Mouse (Mus musculus) midbrain, embryonic 14.5 days (tissue): ENCODE measurements around the gene Klhl5. TPM values are rescaled to one million over a fixed set of nuclear protein-coding genes. Genes with fewer than 3 reads are reported as not detected.

Experiments
- ATAC-seq: fragments of 200-750 bp; cut with Nextera tagmentation; 2 replicates; pipeline ENCODE4 v1.8.0; 2017; ENCODE audit warnings: moderate number of reproducible peaks, moderate library complexity; ENCODE audit not compliant: low FRiP score, low TSS enrichment
- DNase-seq: peaks from one replicate; pipeline ENCODE4 v3.0.0-alpha.2; 2015
- H3K27ac ChIP-seq: fragments of 300-500 bp; sonication (generic); replicated peaks from 2 replicates; pipeline ENCODE4 v1.5.1; 2014; ENCODE audit warnings: mild to moderate bottlenecking, low read depth, low read length, moderate library complexity
- H3K27me3 ChIP-seq: fragments of 300-500 bp; sonication (generic); 2 replicates; pipeline ENCODE4 v1.6.1; 2014; ENCODE audit warnings: low read length, control low read depth, mixed read lengths; ENCODE audit not compliant: control insufficient read depth, insufficient read depth
- H3K36me3 ChIP-seq: fragments of 300-500 bp; sonication (generic); 2 replicates; pipeline ENCODE4 v1.6.1; 2014; ENCODE audit warnings: low read length, control low read depth; ENCODE audit not compliant: control insufficient read depth, insufficient read depth
- H3K4me1 ChIP-seq: fragments of 300-500 bp; sonication (generic); 2 replicates; pipeline ENCODE4 v1.6.1; 2014; ENCODE audit warnings: mild to moderate bottlenecking, antibody characterized with exemption, low read length, control low read depth; ENCODE audit not compliant: control insufficient read depth, insufficient read depth
- H3K4me2 ChIP-seq: fragments of 300-500 bp; sonication (generic); 2 replicates; pipeline ENCODE4 v1.6.1; 2014; ENCODE audit warnings: mild to moderate bottlenecking, low read length, moderate library complexity
- H3K4me3 ChIP-seq: fragments of 300-500 bp; sonication (generic); replicated peaks from 2 replicates; pipeline ENCODE4 v1.5.1; 2014; ENCODE audit warnings: low read depth, low read length
- H3K9ac ChIP-seq: fragments of 300-500 bp; sonication (generic); replicated peaks from 2 replicates; pipeline ENCODE4 v1.6.1; 2014; ENCODE audit warnings: mild to moderate bottlenecking, low read length, moderate library complexity
- H3K9me3 ChIP-seq: fragments of 300-500 bp; sonication (generic); 2 replicates; pipeline ENCODE4 v1.6.1; 2016; ENCODE audit warnings: low read length, control low read depth, mixed read lengths; ENCODE audit not compliant: control insufficient read depth
- WGBS: fragments of 180-500 bp; shearing (Covaris S2); extraction: QIAGEN DNeasy Blood & Tissue Kit; methylation state at CpG from one replicate; pipeline ENCODE4 v1.1.7; 2014; 5-methylcytosine and 5-hydroxymethylcytosine counted together
- polyA plus RNA-seq: library from polyadenylated mRNA; unstranded; fragments of >200 nt; fragmentation: Nextera tagmentation; extraction: Ambion mirVana; gene quantifications from 2 replicates; pipeline ENCODE4 v1.2.1, GENCODE M21; 2014

Klhl5 gene
- polyA plus RNA-seq, 1 experiment from 2014 or later, result 49.2 TPM

GRCm38 (mm10) chr5:65122616-65123015 is 15.3 kb downstream of the Klhl5 start:
- Histone ChIP-seq H3K4me3 (no peak overlapping the region), H3K27ac (no peak overlapping the region), H3K9me3 (no peaks in the 10 kb centered on the region), H3K4me1 (no peaks in the 10 kb centered on the region), H3K4me2 (no peak overlapping the region), H3K9ac (no peak overlapping the region), H3K27me3 (no peaks in the 10 kb centered on the region), H3K36me3 (no peaks in the 10 kb centered on the region)
- no peak for ATAC-seq
- 93% methylated on average over 3 of the region's 3 CpGs for WGBS
- DNase-seq, result no peak

- no peak overlapping the region for H3K4me3 ChIP-seq
- H3K9ac ChIP-seq, result no peak overlapping the region
- no peak for ATAC-seq
- DNase-seq, result no peak
- H3K27ac ChIP-seq, result no peak overlapping the region
- no peaks in the 10 kb centered on the region; the same call in 1 of the 2 replicates for H3K4me1 ChIP-seq
- WGBS, result 86% methylated on average over 1 of the region's 1 CpGs
- no peaks in the 10 kb centered on the region for H3K9me3 ChIP-seq
- no peaks in the 10 kb centered on the region for H3K36me3 ChIP-seq
- no peaks in the 10 kb centered on the region for H3K27me3 ChIP-seq
- no peak overlapping the region for H3K4me2 ChIP-seq
These were observed 18.8 kb downstream of the Klhl5 start for GRCm38 (mm10) chr5:65126137-65126536.

DNA sequence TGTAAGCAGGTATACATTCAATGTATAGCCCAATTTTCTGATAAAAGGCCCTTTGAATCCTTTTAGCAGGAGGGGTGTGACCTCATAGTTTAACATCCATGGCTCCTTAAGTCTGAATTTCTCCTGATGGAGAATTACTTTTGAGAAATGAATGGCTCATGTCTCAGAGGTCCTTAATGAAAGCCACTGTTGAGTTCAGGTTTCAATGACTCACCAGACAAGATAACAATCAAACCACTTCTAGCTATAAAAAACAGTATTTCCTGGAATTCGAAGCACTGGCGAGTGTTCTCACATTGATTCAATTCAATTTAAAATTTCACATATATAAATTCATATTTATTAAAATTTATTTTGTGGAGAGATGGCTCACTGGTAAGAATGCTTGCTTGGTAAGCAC is 21.1 kb downstream of the Klhl5 start:
- no peaks in the 10 kb centered on the region for H3K9me3 ChIP-seq
- H3K4me1 ChIP-seq, result peaks cover 5% of the 10 kb centered on the region; the same call in 1 of the 2 replicates
- 91% methylated on average over 2 of the region's 2 CpGs for WGBS
- no peaks in the 10 kb centered on the region for H3K36me3 ChIP-seq
- no peaks in the 10 kb centered on the region for H3K27me3 ChIP-seq
- no peak for ATAC-seq
- H3K9ac ChIP-seq, result no peak overlapping the region
- no peak for DNase-seq
- no peak overlapping the region for H3K27ac ChIP-seq
- no peak overlapping the region for H3K4me3 ChIP-seq
- H3K4me2 ChIP-seq, result no peak overlapping the region

- peak overlapping the region; percentile 58 for H3K4me2 ChIP-seq
- H3K9ac ChIP-seq, result peak overlapping the region; percentile 65
- H3K27me3 ChIP-seq, result no peaks in the 10 kb centered on the region
- no peaks in the 10 kb centered on the region for H3K36me3 ChIP-seq
- H3K4me3 ChIP-seq, result peak overlapping the region; percentile 51
- peaks cover 5% of the 10 kb centered on the region; the same call in 1 of the 2 replicates for H3K4me1 ChIP-seq
- no peaks in the 10 kb centered on the region for H3K9me3 ChIP-seq
- 1% methylated on average over 12 of the region's 12 CpGs for WGBS
- peak; percentile 83 for DNase-seq
- H3K27ac ChIP-seq, result peak overlapping the region; percentile 83
- peak; percentile 90 for ATAC-seq
These were observed 23.3 kb downstream of the Klhl5 start for GRCm38 (mm10) chr5:65130528-65131210.

- H3K9ac ChIP-seq, result peak overlapping the region; percentile 65
- peak overlapping the region; percentile 58 for H3K4me2 ChIP-seq
- DNase-seq, result peak; percentile 75
- peak; percentile 43; the same call in 1 of the 2 replicates for ATAC-seq
- H3K36me3 ChIP-seq, result no peaks in the 10 kb centered on the region
- no peaks in the 10 kb centered on the region for H3K27me3 ChIP-seq
- H3K27ac ChIP-seq, result peak overlapping the region; percentile 83
- peaks cover 11% of the 10 kb centered on the region; the same call in 1 of the 2 replicates for H3K4me1 ChIP-seq
- peak overlapping the region; percentile 51 for H3K4me3 ChIP-seq
- 4% methylated on average over 20 of the region's 20 CpGs for WGBS
- no peaks in the 10 kb centered on the region for H3K9me3 ChIP-seq
These were observed 24.0 kb downstream of the Klhl5 start for GRCm38 (mm10) chr5:65131211-65131879.

DNA sequence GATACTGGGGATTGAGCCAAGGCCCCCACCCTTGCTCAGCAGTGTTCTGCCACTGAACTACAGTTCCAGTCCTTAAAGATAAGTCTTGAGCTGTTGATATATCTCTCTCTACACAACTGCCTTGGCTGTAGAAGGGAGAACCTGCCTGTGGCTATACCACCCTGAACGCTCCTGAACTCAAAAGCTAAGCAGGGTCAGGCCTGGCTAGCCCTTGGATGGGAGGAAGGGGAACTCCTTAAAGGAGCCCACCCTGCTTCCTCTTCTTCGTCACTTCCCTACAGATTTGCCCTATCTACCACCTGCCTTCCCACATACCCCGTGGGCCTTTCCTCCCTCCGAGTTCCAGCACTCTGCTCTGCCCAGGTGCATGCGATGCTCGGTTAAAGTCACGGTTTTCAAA is 28.8 kb downstream of the Klhl5 start:
- no peak for DNase-seq
- no peak overlapping the region for H3K9ac ChIP-seq
- no peaks in the 10 kb centered on the region for H3K27me3 ChIP-seq
- H3K9me3 ChIP-seq, result no peaks in the 10 kb centered on the region
- no peak overlapping the region for H3K27ac ChIP-seq
- peaks cover under 1% of the 10 kb centered on the region; the same call in 1 of the 2 replicates for H3K36me3 ChIP-seq
- no peak for ATAC-seq
- H3K4me3 ChIP-seq, result no peak overlapping the region
- H3K4me1 ChIP-seq, result peaks cover 13% of the 10 kb centered on the region; the same call in 1 of the 2 replicates
- 86% methylated on average over 7 of the region's 7 CpGs for WGBS
- H3K4me2 ChIP-seq, result peak overlapping the region; percentile 25; the same call in 1 of the 2 replicates

GRCm38 (mm10) chr5:65137073-65137472 is 29.7 kb downstream of the Klhl5 start:
- Histone ChIP-seq H3K4me3 (no peak overlapping the region), H3K9ac (no peak overlapping the region), H3K36me3 (peaks cover 9% of the 10 kb centered on the region), H3K4me1 (peaks cover 13% of the 10 kb centered on the region; the same call in 1 of the 2 replicates), H3K27me3 (no peaks in the 10 kb centered on the region), H3K9me3 (no peaks in the 10 kb centered on the region), H3K27ac (no peak overlapping the region), H3K4me2 (no peak overlapping the region)
- no peak for ATAC-seq
- WGBS, result 81% methylated on average over 6 of the region's 6 CpGs
- DNase-seq, result no peak

GRCm38 (mm10) chr5:65141242-65141641 is 33.9 kb downstream of the Klhl5 start:
- no peak for ATAC-seq
- DNase-seq, result no peak
- Histone ChIP-seq H3K4me2 (no peak overlapping the region), H3K36me3 (peaks cover 37% of the 10 kb centered on the region), H3K4me3 (no peak overlapping the region), H3K9me3 (no peaks in the 10 kb centered on the region), H3K27me3 (no peaks in the 10 kb centered on the region), H3K9ac (no peak overlapping the region), H3K4me1 (peaks cover 2% of the 10 kb centered on the region; the same call in 1 of the 2 replicates), H3K27ac (no peak overlapping the region)
- 93% methylated on average over 8 of the region's 8 CpGs for WGBS
